Mouse (Mus musculus): ENCODE measurements at regions not wholly inside any gene's neighbourhood (a gene's known extent, or its start where the extent isn't known, plus 50 kb on each side); places are given as distances from the start of the nearest gene placed in this dataset.

GRCm38 (mm10) chr2:124718985-124719384 is 348.9 kb upstream of the Slc24a5 start:
- no peak for DNase-seq (ENCODE audit: low spot score in 2 of 2)

- DNase-seq (ENCODE audit: low spot score in 2 of 2): no peak
Observed at GRCm38 (mm10) chr2:124719820-124720478, 348.0 kb upstream of the Slc24a5 start.

- DNase-seq (ENCODE audit: low spot score in 2 of 2): peak; percentile 35 to 71
Observed at GRCm38 (mm10) chr2:124720593-124721445, 347.1 kb upstream of the Slc24a5 start.

DNA sequence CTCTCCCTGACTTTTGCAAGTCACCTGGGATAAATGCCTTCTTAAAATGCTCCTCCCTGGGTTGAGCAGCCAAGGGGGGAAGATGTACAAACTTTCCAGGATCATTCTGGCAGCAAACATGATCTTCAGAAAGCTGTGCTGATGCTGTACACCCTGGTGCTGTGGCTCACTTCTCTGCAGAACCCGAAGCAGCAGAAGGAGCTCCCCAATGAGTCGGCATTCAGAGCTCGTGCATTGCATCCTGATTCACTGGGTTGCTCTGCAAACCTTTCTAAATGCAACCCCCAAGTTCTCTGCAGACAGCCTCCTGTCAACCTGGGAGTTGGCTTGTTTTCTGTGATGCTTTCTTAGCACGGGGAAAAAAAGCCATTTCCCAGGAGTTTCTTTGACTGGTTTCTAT is 343.8 kb upstream of the Slc24a5 start:
- no peak for DNase-seq (ENCODE audit: low spot score in 2 of 2)

- DNase-seq (ENCODE audit: low spot score in 2 of 2): no peak
Observed at GRCm38 (mm10) chr2:124724827-124725480, 343.0 kb upstream of the Slc24a5 start.

DNA sequence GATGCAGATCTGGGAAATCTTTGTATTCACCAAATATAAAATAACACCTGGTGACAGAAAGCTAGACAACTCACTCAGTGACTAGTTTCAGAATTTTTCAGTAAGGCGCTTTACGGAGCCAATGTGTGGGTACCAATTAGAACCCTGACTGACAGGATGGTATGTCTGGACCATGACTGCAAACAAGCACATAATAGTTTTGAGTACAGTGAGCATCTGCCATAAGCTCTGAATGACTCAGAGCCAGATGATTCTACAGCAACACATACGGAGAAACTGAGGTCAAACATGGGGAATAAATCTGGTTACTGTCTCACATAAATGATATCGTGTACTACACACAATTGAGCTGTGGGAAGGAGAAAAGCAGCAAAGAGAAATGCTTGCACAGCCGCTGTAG is 339.9 kb upstream of the Slc24a5 start:
- DNase-seq (ENCODE audit: low spot score in 2 of 2): peak in 1 of 2 experiments; percentile 18

DNA sequence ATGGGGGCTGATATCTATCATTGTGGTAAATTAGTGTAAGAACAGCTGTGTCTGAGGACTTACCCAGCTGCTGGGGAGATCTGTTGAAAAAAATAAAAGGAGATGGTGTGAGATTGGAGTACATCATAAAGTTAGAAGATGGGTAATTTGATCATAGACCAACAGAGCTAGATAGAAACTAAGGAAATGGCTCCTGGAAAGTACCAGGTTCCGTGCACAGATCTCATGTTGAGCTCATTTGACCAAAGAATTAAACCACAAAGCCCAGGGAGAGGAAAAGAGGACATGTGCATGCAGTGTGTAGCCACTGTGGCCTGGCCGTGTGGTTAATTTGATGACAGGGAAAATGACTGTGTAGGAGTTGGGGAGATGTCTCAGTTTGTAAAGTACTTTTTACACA is 335.3 kb upstream of the Slc24a5 start:
- DNase-seq (ENCODE audit: low spot score in 2 of 2): no peak

- no peak for DNase-seq (ENCODE audit: low spot score in 2 of 2)
Observed at GRCm38 (mm10) chr2:124740848-124741247, 327.1 kb upstream of the Slc24a5 start.

- no peak for DNase-seq (ENCODE audit: low spot score in 2 of 2)
Observed at GRCm38 (mm10) chr2:124742964-124743363, 325.0 kb upstream of the Slc24a5 start.

DNA sequence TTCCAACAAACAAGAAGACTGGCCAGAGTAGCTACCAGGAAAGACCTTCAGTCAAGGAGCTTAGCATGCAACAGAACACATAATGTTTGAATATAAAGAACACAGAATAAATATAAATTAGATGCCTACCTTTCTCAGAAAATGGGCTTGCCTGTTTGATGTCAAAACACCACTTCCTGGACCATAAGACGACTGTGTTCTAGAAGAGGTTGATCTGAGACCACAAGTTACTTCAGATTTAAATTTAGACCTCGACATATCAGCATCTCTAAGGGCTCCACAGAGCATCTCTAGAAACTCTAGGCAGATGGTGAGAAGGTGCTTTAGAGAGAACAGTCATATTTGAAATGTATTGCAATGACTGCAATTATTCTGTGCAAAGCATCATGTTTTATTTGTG is 322.9 kb upstream of the Slc24a5 start:
- no peak for DNase-seq (ENCODE audit: low spot score in 2 of 2)

DNA sequence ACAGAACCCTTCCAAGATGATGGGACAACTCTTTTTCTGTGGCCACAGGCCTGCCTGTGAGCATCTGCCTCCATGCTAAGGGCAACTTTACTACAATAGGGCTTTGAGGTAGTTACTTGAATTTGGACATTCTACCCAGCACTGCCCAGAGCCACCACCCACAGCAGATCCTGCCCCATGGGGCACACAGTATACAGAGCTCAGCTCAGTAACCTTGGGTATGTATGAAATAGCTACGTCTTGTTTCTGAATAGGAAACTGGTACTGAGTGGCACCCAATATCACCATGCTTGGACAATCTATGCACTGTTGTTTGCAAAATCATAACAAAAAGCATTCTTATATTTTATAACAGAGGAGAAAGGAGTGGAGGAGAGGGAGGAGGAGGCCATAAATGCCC is 320.8 kb upstream of the Slc24a5 start:
- no peak for DNase-seq (ENCODE audit: low spot score in 2 of 2)

DNA sequence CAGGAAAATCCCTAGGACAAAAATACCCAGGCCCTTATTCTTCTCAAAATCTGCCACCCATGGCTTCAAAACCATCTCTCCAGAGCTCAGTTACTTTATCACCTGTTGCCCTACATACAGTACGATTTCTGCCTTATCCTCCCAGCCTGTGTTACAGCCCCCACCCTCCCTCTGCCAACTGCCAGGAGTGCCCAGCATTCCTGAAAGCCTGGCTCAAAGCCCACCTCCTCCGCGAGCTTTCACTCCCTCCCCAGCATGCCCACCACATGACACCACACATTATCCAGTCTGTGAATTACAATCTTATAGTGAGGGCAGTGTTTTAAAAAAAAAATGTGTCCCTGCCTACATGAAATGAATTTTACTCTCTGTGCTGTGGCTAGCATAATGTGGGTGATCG is 320.3 kb upstream of the Slc24a5 start:
- peak; percentile 48 to 60 for DNase-seq (ENCODE audit: low spot score in 2 of 2)

DNA sequence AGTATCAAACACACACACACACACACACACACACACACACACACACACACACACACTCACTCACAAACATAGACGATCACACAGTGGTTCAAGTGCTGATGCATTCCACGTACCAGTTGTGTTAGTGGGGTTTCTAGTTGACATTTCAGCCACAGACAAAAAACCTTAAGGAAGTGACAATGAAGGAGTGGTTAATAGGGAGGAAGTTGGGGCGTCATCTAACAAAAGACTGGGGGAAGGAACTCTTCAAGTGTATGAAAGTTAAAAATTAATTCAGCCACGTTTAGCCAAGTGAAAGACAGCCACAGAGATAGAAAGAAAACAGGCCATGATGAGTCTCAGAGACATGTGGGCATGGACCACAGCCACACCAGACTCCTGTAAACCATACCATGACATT is 316.1 kb upstream of the Slc24a5 start:
- DNase-seq (ENCODE audit: low spot score in 2 of 2): no peak

GRCm38 (mm10) chr2:124753717-124754116 is 314.2 kb upstream of the Slc24a5 start:
- DNase-seq (ENCODE audit: low spot score in 2 of 2): no peak

DNA sequence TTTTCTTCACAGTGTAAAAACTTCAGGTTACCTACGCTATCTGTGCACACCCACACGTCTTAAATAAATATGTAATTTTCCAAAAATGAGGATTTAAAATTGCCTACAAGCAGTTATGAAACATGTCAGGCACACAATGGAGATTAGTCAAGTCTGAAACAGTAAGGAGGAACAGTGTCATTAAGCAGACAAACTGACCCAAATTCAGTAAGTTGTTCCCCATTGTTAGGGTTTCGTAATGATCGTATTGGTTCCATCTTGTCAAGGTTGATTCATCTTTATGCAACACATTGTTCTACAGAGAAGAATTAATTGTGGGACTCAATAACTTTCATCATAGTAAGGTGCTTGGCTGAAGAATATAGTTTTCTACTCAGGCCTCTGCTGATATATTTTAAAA is 312.7 kb upstream of the Slc24a5 start:
- no peak for DNase-seq (ENCODE audit: low spot score in 2 of 2)

GRCm38 (mm10) chr2:124758992-124759391 is 308.9 kb upstream of the Slc24a5 start:
- DNase-seq (ENCODE audit: low spot score in 2 of 2): no peak

- DNase-seq (ENCODE audit: low spot score in 2 of 2): no peak
Observed at GRCm38 (mm10) chr2:124763650-124764049, 304.3 kb upstream of the Slc24a5 start.

GRCm38 (mm10) chr2:124764186-124764910 is 303.6 kb upstream of the Slc24a5 start:
- no peak for DNase-seq (ENCODE audit: low spot score in 2 of 2)

- no peak for DNase-seq (ENCODE audit: low spot score in 2 of 2)
Observed at GRCm38 (mm10) chr2:124769267-124769967, 298.5 kb upstream of the Slc24a5 start.

DNA sequence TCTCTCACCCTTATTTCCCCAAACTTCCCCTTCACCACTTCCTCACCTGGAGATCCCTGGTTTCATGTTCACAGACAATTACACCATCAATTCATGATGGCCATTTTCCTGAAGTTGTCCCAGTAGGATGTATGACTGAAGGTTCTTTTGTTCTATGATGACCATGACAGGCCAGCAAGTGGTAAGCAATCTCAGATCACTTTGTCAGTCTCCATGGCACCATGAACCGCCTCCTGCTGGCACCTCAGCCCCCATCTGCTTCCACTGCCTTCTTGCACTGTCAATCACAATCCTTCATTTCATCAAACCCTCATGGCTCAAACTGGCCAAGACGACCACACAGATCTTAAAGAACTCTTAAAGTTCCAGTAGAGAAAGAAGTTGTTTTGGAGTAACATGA is 297.9 kb upstream of the Slc24a5 start:
- DNase-seq (ENCODE audit: low spot score in 2 of 2): no peak

GRCm38 (mm10) chr2:124772055-124772708 is 295.7 kb upstream of the Slc24a5 start:
- no peak for DNase-seq (ENCODE audit: low spot score in 2 of 2)
